Mouse (Mus musculus) limb, embryonic 11.5 days (tissue): ENCODE results near the gene Mlycd. TPM values are rescaled to one million over a fixed set of nuclear protein-coding genes. Genes with fewer than 3 reads are reported as not detected.

Experiments used
- ATAC-seq: fragments of 200-750 bp; cut with Nextera tagmentation; 2 replicates; pipeline ENCODE4 v1.8.0; 2017; ENCODE audit warnings: low read depth; ENCODE audit not compliant: insufficient number of reproducible peaks, low FRiP score, low TSS enrichment
- DNase-seq: peaks from one replicate; pipeline ENCODE4 v3.0.0-alpha.2; 2015; ENCODE audit warnings: low spot score
- H3K27ac ChIP-seq: fragments of 300-500 bp; sonication (generic); replicated peaks from 2 replicates; pipeline ENCODE4 v1.5.1; 2014; ENCODE audit warnings: low read depth, mild to moderate bottlenecking, low read length
- H3K27me3 ChIP-seq: fragments of 300-500 bp; sonication (generic); 2 replicates; pipeline ENCODE4 v1.6.1; 2014; ENCODE audit warnings: mild to moderate bottlenecking, low read length, mixed read lengths; ENCODE audit not compliant: control insufficient read depth, insufficient read depth
- H3K36me3 ChIP-seq: fragments of 300-500 bp; sonication (generic); 2 replicates; pipeline ENCODE4 v1.6.1; 2014; ENCODE audit warnings: mild to moderate bottlenecking, low read length, moderate library complexity, mixed read lengths; ENCODE audit not compliant: control insufficient read depth, insufficient read depth
- H3K4me1 ChIP-seq: fragments of 300-500 bp; sonication (generic); 2 replicates; pipeline ENCODE4 v1.6.1; 2014; ENCODE audit warnings: low read length, mixed read lengths; ENCODE audit not compliant: control insufficient read depth, insufficient read depth
- H3K4me2 ChIP-seq: fragments of 300-500 bp; sonication (generic); 2 replicates; pipeline ENCODE4 v1.6.1; 2014; ENCODE audit warnings: low read depth, mild to moderate bottlenecking, moderate library complexity; ENCODE audit not compliant: severe bottlenecking
- H3K4me3 ChIP-seq: fragments of 300-500 bp; sonication (generic); 2 replicates; pipeline ENCODE4 v1.5.1; 2014; ENCODE audit warnings: low read depth, low read length
- H3K9ac ChIP-seq: fragments of 300-500 bp; sonication (generic); 2 replicates; pipeline ENCODE4 v1.6.1; 2014; ENCODE audit warnings: mild to moderate bottlenecking, low read length
- H3K9me3 ChIP-seq: fragments of 300-500 bp; sonication (generic); 2 replicates; pipeline ENCODE4 v1.6.1; 2016; ENCODE audit warnings: low read length; ENCODE audit not compliant: control insufficient read depth
- WGBS: fragments of 180-500 bp; shearing (Covaris S2); extraction: QIAGEN DNeasy Blood & Tissue Kit; methylation state at CpG from one replicate; pipeline ENCODE4 v1.1.7; 2014; 5-methylcytosine and 5-hydroxymethylcytosine counted together
- polyA plus RNA-seq: library from polyadenylated mRNA; unstranded; fragments of >200 nt; fragmentation: Nextera tagmentation; extraction: Ambion mirVana; gene quantifications from 2 replicates; pipeline ENCODE4 v1.2.1, GENCODE M21; 2014

Mlycd gene
- polyA plus RNA-seq, 1 experiment from 2014 or later, result 6.9 TPM

DNA sequence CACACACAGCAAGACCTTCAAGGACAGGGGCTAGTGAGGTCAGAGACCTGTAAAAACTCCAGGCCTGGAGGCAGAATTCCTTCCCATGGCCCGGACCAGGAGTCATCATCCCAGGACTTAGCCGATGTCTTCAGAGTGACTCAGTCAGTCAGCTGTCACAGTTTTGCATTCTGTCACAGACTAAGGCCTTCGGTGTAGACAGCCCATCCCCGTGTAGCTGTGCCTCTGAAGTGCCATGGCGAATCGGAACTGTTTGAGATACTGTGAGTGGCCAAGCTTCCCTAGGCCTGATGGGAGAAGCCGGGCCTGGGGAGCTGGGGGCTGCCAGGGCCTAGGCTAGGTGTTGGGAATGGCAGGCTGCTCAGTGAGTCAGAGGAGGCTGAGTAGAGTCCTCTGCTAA is 36.0 kb downstream of the Mlycd start:
- ATAC-seq (no peak), DNase-seq (no peak)
- H3K9me3 ChIP-seq, result no peaks in the 10 kb centered on the region
- H3K27me3 ChIP-seq, result no peaks in the 10 kb centered on the region
- H3K4me2 ChIP-seq, result no peak overlapping the region
- WGBS, result 88% methylated on average over 7 of the region's 7 CpGs
- no peaks in the 10 kb centered on the region for H3K36me3 ChIP-seq
- H3K4me1 ChIP-seq, result no peaks in the 10 kb centered on the region
- no peak overlapping the region for H3K27ac ChIP-seq
- H3K9ac ChIP-seq, result no peak overlapping the region
- H3K4me3 ChIP-seq, result no peak overlapping the region

DNA sequence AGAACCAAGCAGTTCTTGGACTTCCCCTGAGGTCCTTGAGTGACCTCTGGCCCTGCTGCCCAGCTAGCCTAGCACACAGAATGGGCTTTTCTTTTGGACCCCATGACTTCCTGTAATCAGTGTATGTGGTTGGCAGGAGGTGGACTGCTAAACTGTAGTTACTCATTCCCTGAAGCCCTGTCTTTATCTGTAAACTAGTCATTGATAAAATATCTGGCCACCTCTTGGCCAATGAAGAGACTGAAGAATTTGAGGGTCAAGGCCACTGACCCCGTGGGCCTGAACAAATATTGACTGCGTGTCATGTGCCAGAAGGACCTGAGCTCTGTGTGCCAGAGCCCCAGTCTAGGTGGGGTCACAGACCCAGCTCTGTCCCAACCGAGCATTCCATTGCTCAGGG is 37.7 kb downstream of the Mlycd start:
- Histone ChIP-seq H3K4me1 (peaks cover 5% of the 10 kb centered on the region; the same call in 1 of the 2 replicates), H3K9me3 (no peaks in the 10 kb centered on the region), H3K27me3 (no peaks in the 10 kb centered on the region), H3K36me3 (no peaks in the 10 kb centered on the region), H3K9ac (no peak overlapping the region), H3K4me2 (no peak overlapping the region), H3K27ac (no peak overlapping the region), H3K4me3 (no peak overlapping the region)
- WGBS, result 75% methylated on average over 3 of the region's 3 CpGs
- no peak for ATAC-seq
- DNase-seq, result no peak

DNA sequence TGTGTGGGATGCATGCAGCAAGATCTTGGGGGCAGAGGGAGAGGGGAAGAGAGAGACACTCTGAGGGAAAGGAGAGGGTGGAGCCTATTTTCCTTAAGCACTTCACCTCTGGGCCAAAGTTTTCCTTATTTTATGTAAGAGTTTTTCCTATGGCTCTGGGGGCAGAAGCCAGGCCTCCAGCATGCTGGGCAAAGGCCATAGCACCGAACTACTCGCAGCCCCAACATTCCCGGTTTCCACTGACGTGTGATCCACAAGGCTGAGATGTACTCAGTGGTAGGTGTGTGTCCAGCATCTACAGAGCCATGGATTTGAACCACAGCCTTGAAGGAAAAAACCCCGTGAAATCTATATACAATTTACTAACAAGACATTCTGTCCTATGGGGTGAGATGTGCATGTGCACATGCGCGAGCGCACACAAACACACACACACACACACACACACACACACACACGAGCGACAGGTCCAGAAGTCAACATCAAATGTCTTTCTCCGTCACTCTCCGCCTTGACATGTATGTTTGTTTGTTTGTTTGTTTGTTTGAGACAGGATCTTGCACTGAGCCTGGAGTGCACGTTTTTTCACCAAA is 39.0 kb downstream of the Mlycd start, which contains the start of gene Osgin1:
TSS of gene Osgin1 (plus strand) at position 543 of the 593 bp plus-strand sequence.
- peaks cover 6% of the 10 kb centered on the region; the same call in 1 of the 2 replicates for H3K4me1 ChIP-seq
- H3K9ac ChIP-seq, result no peak within 1 kb of the TSS
- no peak within 1 kb of the TSS for H3K27ac ChIP-seq
- no peak for ATAC-seq
- no peaks in the 10 kb centered on the region for H3K36me3 ChIP-seq
- no peak for DNase-seq
- no peak within 1 kb of the TSS for H3K4me3 ChIP-seq
- no peak within 1 kb of the TSS for H3K4me2 ChIP-seq
- no peaks in the 10 kb centered on the region for H3K9me3 ChIP-seq
- no peaks in the 10 kb centered on the region for H3K27me3 ChIP-seq
- WGBS, result 86% methylated on average over 13 of the region's 13 CpGs

DNA sequence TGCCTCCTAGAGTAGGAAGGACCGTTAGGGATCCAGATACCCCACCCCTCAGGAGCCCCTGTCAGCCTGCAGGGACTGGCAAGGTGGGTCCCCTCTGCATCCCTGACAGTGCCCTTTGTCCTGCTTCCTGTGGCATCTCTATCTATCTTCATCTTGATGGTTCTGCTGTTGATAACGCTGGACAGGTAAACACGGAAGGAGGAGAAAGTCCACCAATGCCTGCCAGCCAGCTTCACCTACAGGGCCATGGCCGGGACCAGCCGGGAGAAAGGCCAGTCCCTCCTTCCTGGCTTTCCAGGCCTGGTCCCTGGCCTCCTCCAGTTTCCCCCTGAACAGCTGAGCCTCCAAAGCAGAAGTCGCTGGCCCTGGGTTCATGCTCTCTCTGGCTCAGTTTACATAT is 39.9 kb downstream of the Mlycd start:
- H3K9me3 ChIP-seq, result no peaks in the 10 kb centered on the region
- no peaks in the 10 kb centered on the region for H3K36me3 ChIP-seq
- H3K9ac ChIP-seq, result no peak overlapping the region
- H3K27ac ChIP-seq, result no peak overlapping the region
- no peaks in the 10 kb centered on the region for H3K27me3 ChIP-seq
- peaks cover 6% of the 10 kb centered on the region; the same call in 1 of the 2 replicates for H3K4me1 ChIP-seq
- no peak overlapping the region for H3K4me2 ChIP-seq
- 86% methylated on average over 6 of the region's 6 CpGs for WGBS
- ATAC-seq (no peak), DNase-seq (no peak)
- H3K4me3 ChIP-seq, result no peak overlapping the region

DNA sequence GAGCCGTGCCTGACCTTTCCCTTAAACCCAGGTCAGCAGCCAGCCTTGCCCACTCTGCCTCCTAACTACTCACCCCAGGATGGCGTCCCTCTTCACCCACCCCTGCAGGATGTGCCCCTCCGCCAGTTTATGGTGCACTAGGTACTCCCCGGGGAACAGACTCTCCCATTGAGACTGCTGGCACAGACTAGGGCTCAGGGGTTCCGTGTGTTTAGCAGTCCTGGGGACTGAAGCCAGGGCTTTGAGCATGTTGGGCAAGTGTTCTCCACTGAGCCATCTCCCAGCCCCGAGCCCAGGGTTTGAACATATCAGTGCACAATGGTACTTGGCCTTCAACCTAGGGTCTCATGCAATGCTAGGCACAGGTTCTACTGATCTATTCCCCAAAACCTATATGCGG is 40.8 kb downstream of the Mlycd start:
- H3K9me3 ChIP-seq, result no peaks in the 10 kb centered on the region
- no peak overlapping the region for H3K4me3 ChIP-seq
- H3K36me3 ChIP-seq, result no peaks in the 10 kb centered on the region
- no peak overlapping the region for H3K27ac ChIP-seq
- no peak overlapping the region for H3K9ac ChIP-seq
- ATAC-seq (no peak), DNase-seq (no peak)
- WGBS, result 80% methylated on average over 7 of the region's 7 CpGs
- peaks cover 10% of the 10 kb centered on the region; the same call in 1 of the 2 replicates for H3K4me1 ChIP-seq
- no peak overlapping the region for H3K4me2 ChIP-seq
- no peaks in the 10 kb centered on the region for H3K27me3 ChIP-seq

DNA sequence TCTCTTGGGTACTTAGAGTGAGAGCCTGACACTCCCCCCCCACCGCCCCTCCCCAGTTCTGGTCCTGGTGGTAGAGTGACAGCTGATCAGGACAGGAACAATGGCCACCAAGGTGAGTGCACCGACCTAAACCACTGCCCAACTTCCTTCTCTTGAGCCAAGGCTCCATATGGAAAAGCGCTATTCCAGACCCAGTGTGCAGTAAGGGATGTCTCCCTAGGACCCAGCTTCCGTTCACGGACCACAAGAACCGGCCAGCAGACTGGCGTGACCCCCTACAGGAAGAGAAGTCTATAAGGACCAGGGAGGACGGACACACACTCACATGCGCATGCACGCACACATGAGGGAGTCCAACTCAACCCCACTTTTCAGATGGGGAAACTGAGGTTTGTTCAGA is 41.7 kb downstream of the Mlycd start:
- H3K4me2 ChIP-seq, result no peak overlapping the region
- no peak overlapping the region for H3K27ac ChIP-seq
- no peak overlapping the region for H3K4me3 ChIP-seq
- H3K9me3 ChIP-seq, result no peaks in the 10 kb centered on the region
- WGBS, result 85% methylated on average over 10 of the region's 10 CpGs
- ATAC-seq, result no peak
- no peak for DNase-seq
- H3K36me3 ChIP-seq, result no peaks in the 10 kb centered on the region
- H3K9ac ChIP-seq, result no peak overlapping the region
- H3K27me3 ChIP-seq, result no peaks in the 10 kb centered on the region
- H3K4me1 ChIP-seq, result peaks cover 13% of the 10 kb centered on the region; the same call in 1 of the 2 replicates

DNA sequence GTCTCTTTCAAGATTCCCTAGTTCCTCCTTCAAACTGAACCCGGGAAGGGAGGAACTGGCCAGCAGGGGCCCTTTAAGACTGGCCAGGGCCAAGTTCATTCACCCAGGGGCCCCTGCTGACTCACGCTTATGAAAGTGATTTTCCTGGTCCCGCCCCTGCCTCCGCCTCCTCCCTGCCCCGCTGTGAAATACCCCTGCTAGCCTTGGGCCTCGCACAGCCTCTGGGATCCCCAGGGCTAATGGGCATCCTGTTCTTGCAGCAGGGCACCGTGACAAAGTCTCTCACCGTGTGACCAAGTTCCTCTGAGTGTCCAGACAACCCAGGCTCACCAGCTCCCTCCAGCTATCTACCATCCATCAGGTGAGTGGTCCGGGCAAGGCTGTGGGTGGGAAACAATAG is 42.3 kb downstream of the Mlycd start:
- WGBS, result 17% methylated on average over 9 of the region's 9 CpGs
- H3K4me1 ChIP-seq, result peaks cover 13% of the 10 kb centered on the region; the same call in 1 of the 2 replicates
- no peaks in the 10 kb centered on the region for H3K27me3 ChIP-seq
- H3K9ac ChIP-seq, result no peak overlapping the region
- ATAC-seq, result no peak
- no peaks in the 10 kb centered on the region for H3K36me3 ChIP-seq
- no peaks in the 10 kb centered on the region for H3K9me3 ChIP-seq
- H3K4me3 ChIP-seq, result no peak overlapping the region
- no peak overlapping the region for H3K4me2 ChIP-seq
- no peak for DNase-seq
- H3K27ac ChIP-seq, result no peak overlapping the region

DNA sequence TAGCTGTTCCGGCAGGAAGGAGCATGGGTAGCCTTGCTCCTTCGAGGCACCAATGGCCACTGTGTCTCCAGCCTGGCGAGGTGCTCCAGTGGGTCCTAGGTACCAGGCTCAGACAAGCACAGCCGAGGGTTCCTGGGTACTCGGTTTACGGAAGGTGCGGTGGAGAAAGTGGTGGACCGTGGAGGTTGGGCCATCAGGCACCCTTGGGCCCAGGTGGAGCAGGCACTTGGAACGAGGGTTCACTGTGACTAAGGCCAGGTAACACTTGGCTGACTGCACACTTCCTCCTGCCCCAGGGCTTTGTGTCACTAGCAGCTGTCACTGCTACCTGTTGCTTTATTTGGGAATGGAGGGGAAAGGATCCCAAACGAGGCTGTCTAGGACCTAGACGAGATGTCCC is 42.8 kb downstream of the Mlycd start:
- H3K27me3 ChIP-seq, result no peaks in the 10 kb centered on the region
- H3K27ac ChIP-seq, result no peak overlapping the region
- H3K4me2 ChIP-seq, result no peak overlapping the region; the same call in 1 of the 2 replicates
- H3K9ac ChIP-seq, result no peak overlapping the region
- no peak for DNase-seq
- no peaks in the 10 kb centered on the region for H3K9me3 ChIP-seq
- no peak overlapping the region for H3K4me3 ChIP-seq
- no peaks in the 10 kb centered on the region for H3K36me3 ChIP-seq
- ATAC-seq, result no peak
- peaks cover 13% of the 10 kb centered on the region; the same call in 1 of the 2 replicates for H3K4me1 ChIP-seq
- 71% methylated on average over 11 of the region's 11 CpGs for WGBS

DNA sequence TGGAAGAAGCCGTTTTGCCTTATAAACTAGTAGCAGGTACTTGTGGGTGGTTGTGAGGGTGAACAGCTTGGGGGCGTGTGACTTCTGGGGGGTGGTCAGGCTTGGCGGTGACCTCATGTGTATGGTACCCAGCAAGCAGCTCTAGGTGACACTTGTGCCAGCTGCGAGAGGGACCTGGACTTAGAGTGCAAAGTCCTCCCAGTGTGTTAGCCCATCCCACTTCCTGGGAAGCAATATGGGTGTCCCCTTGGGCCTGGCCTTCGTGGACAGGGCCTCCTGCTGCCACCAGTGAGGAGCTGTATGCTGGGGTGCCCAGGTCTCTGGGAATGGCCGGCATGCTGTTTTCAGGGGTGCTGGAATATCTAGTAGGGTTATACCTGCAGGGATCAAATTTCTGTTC is 44.2 kb downstream of the Mlycd start:
- Histone ChIP-seq H3K27me3 (no peaks in the 10 kb centered on the region), H3K4me3 (no peak overlapping the region), H3K27ac (no peak overlapping the region), H3K36me3 (no peaks in the 10 kb centered on the region), H3K9me3 (no peaks in the 10 kb centered on the region), H3K4me1 (peaks cover 13% of the 10 kb centered on the region; the same call in 1 of the 2 replicates), H3K9ac (no peak overlapping the region), H3K4me2 (no peak overlapping the region)
- no peak for DNase-seq
- ATAC-seq, result no peak
- 84% methylated on average over 6 of the region's 6 CpGs for WGBS
